Mouse (Mus musculus) hematopoietic multipotent progenitor cell, adult 10-12 weeks (in vitro differentiated cells): ENCODE results near the gene Dera. TPM values are rescaled to one million over a fixed set of nuclear protein-coding genes. Genes with fewer than 3 reads are reported as not detected.

ENCODE experiments used
- polyA plus RNA-seq: library from polyadenylated mRNA; stranded (reverse); fragments of >175 nt; gene quantifications from 2 replicates; pipeline ENCODE4 v1.2.3, GENCODE M21; 2012; ENCODE audit warnings: low replicate concordance

Gene Dera
- 6.2 and 20.6 TPM in 2 replicates for polyA plus RNA-seq

GRCm38 (mm10) chr6:137754056-137754856 is at the start of gene Dera:
Gene Dera, plus strand, starts transcription at chr6:137754546.

GRCm38 (mm10) chr6:137734846-137735609 is 19.3 kb upstream of the Dera start, which contains the start of gene Strap:
Gene Strap, plus strand, starts transcription at chr6:137735078.

Other genes with a start within 250 kb of the Dera start
- gene Eps8, start 99.7 kb upstream of the Dera start, polyA plus RNA-seq, result 3.6 and 6.4 TPM in 2 replicates
- 12.4 and 20.3 TPM in 2 replicates for gene Strap, start 19.5 kb upstream of the Dera start, polyA plus RNA-seq